Mouse (Mus musculus) ES-Bruce4 (cell line): ENCODE results near the gene Cbfa2t2.

Experiments used
- CTCF ChIP-seq: IDR thresholded peaks from one replicate; pipeline ENCODE4 v1.8.1; 2011; ENCODE audit warnings: low read depth, low read length
- EP300 ChIP-seq: IDR thresholded peaks from 2 replicates; pipeline ENCODE4 v1.6.1; 2011; ENCODE audit warnings: low read depth, low read length; ENCODE audit not compliant: insufficient read depth

GRCm38 (mm10) chr2:154396529-154396928 lies 39.8 kb upstream of the Cbfa2t2 start:
- no peak for TF ChIP-seq CTCF
- no peak for TF ChIP-seq EP300
